Mouse (Mus musculus) gonadal fat pad, adult 2 months (tissue): Measurements from ENCODE around the gene 1700074P13Rik. TPM values are rescaled to one million over a fixed set of nuclear protein-coding genes. Genes with fewer than 3 reads are reported as not detected.
"Not testable (repeated sequence)": the region's sequence is repeated elsewhere in the genome, so short reads cannot be mapped to it uniquely, and the experiment has no call there.

ENCODE experiments used
- DNase-seq: peaks from one replicate; pipeline ENCODE4 v3.0.0-alpha.2; 2012; ENCODE audit warnings: low read depth
- polyA plus RNA-seq: library from polyadenylated mRNA; depleted of rRNA; stranded (reverse); fragments of >200 nt; gene quantifications from 2 replicates; pipeline ENCODE4 v1.2.3, GENCODE M21; 2012; rRNA removed

1700074P13Rik gene
- polyA plus RNA-seq: 0.50 and 0.65 TPM in 2 replicates

DNA sequence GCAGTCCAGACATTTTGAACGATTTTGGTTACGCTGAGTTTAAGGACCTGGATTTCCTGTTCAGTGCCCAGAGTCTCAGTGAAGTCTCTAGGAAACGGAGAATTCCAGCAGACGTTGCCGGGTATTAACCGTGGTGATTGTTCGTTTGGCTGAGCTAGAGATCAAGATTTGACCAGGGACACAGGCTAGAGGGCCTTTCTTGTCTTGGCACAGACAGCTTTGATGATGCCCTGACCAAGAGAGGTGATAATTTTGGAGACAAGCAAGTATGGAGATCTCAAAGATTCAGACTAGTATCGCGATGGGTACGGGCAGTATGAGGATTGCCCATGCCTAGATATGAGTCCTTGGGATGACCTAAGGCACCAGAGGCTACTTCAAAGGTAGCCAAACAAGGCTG, at the start of gene 1700074P13Rik:
Gene 1700074P13Rik (minus strand): TSS at position 101 of the 400 bp plus-strand sequence.
- no peak for DNase-seq

- not testable (repeated sequence) for DNase-seq
Measured at GRCm38 (mm10) chr6:40964454-40964853, 24.1 kb upstream of the 1700074P13Rik start, which contains the start of gene 1810009J06Rik. 1810009J06Rik (plus strand) TSS chr6:40964754.

- no peak for DNase-seq
Measured at GRCm38 (mm10) chr6:40953716-40954115, 13.4 kb upstream of the 1700074P13Rik start.

- DNase-seq: no peak
Measured at GRCm38 (mm10) chr6:40951770-40952169, 11.4 kb upstream of the 1700074P13Rik start, which contains the start of gene Gm4744. Gm4744 (minus strand) TSS chr6:40951870.

- DNase-seq: no peak
Measured at GRCm38 (mm10) chr6:40919954-40920353, 20.4 kb downstream of the 1700074P13Rik start.

DNA sequence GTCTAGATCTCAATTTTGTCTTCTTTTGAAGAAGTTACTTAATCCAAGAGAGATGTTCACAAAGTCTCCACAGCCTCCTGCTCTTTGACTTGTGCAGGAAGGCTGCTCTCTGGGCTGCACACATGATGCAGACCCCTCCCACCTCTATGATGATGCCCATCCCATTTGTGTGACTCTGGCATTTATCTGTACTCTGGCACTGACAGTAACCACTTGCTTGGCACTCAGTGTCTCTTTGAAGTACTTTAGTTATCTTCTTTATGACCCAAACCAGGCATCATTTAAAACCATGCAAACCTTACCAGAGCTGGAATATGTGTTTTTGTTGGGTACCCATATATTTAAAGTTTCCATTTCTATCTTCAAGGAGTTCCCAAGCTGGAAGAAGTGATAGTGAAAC, 40.1 kb downstream of the 1700074P13Rik start, which contains the start of gene Prss58:
Gene Prss58 (minus strand): TSS at position 101 of the 400 bp plus-strand sequence.
- no peak for DNase-seq

DNA sequence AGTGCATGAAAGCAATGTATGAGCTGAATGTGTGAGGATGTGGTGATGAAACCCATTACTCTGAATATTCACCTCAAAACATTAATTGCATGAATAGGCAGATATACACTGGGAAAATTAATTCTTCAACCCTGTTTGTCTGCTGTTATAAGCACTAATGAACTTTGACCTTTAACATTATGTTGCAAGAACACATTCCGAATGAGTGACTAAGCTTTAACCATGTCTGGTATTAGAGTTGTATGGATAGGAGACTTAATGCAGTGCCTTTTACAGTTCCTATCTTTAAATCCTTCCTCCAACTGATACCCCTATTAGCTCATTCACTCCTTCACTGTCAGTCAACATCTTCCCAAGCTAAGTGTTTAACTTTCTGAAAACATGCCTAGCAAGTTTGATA, 45.6 kb downstream of the 1700074P13Rik start:
- no peak for DNase-seq

GRCm38 (mm10) chr6:40893577-40893976, 46.8 kb downstream of the 1700074P13Rik start:
- no peak for DNase-seq

DNA sequence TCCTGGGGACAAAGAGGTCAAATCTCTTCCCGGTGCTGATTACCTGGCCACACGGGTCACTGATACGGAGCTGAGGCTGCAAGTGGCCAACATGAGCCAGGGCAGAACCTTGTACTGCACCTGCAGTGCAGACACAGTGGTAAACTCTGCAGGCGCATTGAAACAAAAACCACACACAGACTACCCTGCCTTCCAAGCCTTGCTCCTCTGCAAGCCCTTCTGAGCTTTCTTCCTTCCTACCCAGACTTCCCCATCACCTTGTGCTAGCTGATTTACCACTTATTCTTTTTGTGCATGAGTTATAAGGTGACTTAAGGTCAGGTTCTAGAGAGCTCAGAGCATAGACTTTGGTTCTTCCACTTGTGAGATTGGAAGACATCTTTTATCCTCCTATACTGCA, 48.6 kb downstream of the 1700074P13Rik start:
- no peak for DNase-seq

DNA sequence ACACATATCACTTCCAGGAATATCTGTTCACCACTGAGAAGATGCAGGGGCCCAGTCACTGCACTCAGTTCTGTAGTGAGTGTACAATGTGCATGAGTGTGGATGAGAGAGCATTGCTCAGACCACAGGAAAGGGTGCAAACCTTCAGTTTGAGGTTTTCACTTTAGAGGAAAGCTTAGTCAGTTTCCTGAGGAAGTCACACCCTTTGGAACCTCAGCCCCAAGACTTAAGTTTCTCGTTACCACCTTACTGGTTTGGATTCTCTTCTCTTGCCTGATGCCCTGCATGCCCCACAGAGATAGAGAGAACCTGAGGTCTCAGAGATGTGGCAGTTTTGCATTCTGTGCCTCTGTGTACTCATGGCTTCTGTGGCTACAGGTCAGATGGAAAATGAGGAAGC, 49.4 kb downstream of the 1700074P13Rik start:
- no peak for DNase-seq

DNA sequence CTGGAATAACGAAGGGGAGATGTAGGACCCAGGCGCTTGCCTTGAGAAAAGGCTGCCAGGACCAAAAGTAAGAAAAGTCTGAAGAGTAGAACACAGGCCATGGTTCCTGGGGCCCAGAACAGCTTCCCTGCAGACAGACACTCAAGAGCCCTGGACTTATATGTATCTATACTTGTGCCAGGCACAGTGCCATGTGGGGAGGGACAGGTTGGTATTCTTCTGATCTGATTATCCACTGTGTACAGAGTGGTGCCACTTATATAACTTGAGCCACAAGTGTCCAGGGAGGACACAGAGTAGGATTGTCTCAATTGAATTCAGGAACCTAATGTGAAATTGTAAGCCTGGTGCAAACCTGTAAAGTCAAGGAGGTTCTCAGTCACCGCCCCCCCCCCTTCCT, 53.0 kb downstream of the 1700074P13Rik start, which contains the start of gene Moxd2:
Gene Moxd2 (minus strand): TSS at position 101 of the 400 bp plus-strand sequence.
- no peak for DNase-seq

Other genes starting within 250 kb of the 1700074P13Rik start
- gene Moxd2, start 53.1 kb downstream of the 1700074P13Rik start, polyA plus RNA-seq: not detected in 2 replicates
- 0.11 and 0.56 TPM in 2 replicates for gene Prss58, start 40.2 kb downstream of the 1700074P13Rik start, polyA plus RNA-seq
- not detected in 2 replicates for gene Gm4744, start 11.3 kb upstream of the 1700074P13Rik start, polyA plus RNA-seq
- not detected in 2 replicates for gene 1810009J06Rik, start 24.2 kb upstream of the 1700074P13Rik start, polyA plus RNA-seq
- not detected in 2 replicates for gene Gm2663, start 58.9 kb upstream of the 1700074P13Rik start, polyA plus RNA-seq
- gene 2210010C04Rik, start 95.0 kb upstream of the 1700074P13Rik start, polyA plus RNA-seq: 0.24 and 1.6 TPM in 2 replicates